Mouse (Mus musculus): ENCODE measurements around the gene Car4.

DNA sequence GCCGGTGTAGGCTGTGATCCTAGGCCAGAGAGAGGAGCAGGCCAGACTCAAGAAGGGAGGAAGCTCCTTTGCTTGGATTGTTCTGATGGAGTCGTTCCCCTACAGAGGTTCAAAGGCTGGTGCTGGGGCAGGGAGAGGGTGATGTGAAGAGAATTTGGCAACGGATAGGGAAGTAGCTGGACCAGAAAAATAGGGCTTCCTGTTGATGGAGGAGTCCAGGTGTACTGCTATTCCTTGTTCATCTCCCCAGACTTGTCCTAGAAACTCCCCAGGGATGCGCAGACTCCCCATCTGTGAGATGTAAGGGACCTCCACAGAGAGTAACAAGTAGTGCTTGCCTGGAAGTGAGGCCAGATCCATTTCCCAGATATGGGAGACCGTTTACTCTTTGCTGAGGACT is 1.2 kb upstream of the Car4 start:
- no peak for TF ChIP-seq CTCF (IDR thresholded peaks at IDR 0.05; ENCODE audit: borderline replicate concordance, control insufficient read depth, extremely low read depth, insufficient read depth, low read length, poor library complexity)
- TF ChIP-seq POLR2A (IDR thresholded peaks at IDR 0.05; ENCODE audit: control insufficient read depth, extremely low read depth, insufficient read depth, low read length, poor library complexity) = no peak

Data from thymus, adult 2 months (tissue).